Mouse (Mus musculus) central nervous system, embryonic 18 days (tissue): ENCODE measurements around the gene Git1. TPM values are rescaled to one million over a fixed set of nuclear protein-coding genes. Genes with fewer than 3 reads are reported as not detected.

Experiments
- polyA plus RNA-seq: library from polyadenylated mRNA; depleted of rRNA; stranded (reverse); fragments of >200 nt; gene quantifications from 2 replicates; pipeline ENCODE4 v1.2.3, GENCODE M21; 2012; rRNA removed

Git1 gene
- 66.7 and 73.4 TPM in 2 replicates for polyA plus RNA-seq

GRCm38 (mm10) chr11:77493512-77494343 lies at the start of gene Git1:
Git1 (plus strand) TSS chr11:77493562.

DNA sequence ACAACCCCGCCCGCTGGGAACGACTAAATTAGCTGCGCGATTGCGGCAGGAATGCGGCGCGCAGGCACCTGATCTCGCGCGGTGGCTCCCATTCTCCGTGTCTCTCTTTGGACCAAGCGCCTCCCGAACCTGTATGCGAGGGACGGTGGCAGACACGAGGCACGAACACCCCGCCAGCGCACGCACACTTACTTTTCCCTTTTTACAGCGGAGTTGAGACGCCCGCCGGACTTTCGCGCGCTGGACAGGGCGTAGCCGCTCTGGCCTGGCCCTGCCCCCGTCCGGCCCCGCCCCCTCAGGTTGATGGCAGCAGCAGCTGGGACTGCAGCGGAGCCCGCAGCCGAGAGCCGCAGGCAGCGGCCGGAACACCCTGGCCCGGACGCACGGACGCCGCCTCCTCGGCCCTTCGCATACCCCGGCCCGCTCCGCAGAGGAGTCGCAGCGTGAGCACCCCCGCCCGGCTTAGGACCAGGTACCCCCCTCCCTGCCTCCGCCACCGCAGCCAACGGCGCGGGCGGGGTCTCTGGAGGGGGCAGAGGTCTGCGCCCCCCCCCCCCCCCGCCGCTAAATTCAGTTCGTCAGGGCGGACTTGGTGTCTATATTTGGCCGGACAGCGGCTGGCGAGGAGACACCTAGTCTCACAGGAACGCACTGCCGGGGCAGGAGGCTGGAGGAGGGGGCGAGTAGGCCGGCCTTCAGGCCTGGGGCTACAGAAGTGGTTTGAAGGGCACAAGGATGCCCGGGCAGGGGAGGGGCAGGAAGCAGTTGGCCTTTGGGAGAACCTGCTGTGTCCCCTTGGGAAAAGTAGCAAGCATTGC lies 30.9 kb upstream of the Git1 start, which contains the start of gene Coro6:
Gene Coro6, plus strand, starts transcription at position 129 of the 818 bp plus-strand sequence.

DNA sequence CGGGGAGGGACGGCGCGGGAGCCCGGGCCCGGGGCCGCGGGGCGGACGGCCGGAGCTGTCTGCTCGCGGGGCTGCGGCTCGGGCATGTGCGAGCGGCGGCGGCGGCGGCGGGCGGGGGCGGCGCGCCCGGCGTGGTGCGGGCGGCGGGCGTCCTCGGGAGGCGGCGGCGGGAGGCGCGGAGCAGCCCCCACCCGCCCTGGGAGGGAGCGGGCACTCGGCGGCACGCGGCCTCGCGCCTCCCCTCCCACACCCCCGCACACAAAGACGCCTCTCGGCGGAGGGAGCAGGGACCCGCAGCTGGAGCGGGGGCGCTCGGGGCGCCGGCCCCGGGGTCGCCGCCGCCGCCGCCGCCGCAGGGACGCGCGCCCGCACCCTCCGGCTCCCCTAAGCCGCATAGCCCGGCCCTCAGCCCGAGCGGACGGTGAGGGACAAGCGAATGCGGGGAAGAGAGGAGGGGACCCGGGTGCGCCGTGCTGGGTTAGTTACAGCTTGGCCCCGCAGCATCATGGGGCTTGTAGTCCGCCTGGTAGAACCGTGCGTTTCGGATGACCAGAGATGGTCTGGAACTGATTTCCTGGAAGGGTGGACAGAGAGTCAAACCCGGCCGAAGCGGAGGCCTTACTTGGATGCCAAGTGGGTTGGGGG lies 3.6 kb upstream of the Git1 start, which contains the start of gene Ankrd13b:
Gene Ankrd13b, minus strand, starts transcription at position 88 of the 645 bp plus-strand sequence.

DNA sequence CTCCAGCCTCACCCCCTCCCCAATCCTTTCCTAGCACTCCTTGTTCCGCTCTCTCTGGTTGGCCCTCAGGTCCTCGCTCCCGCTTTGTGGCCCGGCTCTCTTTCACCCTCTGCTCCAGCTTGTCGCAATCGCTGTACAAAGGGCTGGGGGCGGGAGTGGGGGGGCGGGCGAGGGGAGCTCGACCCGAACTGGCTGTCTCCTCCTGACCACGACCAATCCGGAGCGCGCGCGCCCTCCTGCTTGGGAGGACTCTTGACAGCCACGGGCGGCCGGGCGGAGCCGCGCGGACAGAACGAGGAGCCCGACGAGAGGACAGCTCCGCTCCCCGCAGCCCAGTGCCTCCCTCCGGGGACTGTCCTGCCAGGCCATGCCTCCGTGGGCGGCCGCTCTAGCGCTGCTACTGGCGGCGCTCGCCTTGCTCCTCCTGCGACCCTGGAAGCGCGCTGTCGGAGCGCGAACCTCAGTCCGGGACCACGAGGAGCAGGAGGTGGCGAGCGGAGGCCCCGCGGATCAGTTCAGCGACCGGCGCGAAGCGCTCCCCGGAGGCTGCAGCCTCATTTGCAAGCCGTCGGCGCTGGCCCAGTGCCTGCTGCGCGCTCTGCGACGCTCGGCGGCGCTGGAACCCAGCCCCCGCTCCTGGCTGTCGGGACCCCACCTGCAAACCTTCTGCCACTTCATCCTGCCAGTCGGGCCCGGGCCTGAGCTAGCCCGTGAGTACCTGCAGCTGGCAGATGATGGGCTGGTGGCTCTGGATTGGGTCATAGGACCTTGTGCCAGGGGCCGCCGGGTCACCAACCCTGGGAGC lies 21.7 kb downstream of the Git1 start, which contains the start of gene Abhd15:
Gene Abhd15, plus strand, starts transcription at position 290 of the 805 bp plus-strand sequence.

DNA sequence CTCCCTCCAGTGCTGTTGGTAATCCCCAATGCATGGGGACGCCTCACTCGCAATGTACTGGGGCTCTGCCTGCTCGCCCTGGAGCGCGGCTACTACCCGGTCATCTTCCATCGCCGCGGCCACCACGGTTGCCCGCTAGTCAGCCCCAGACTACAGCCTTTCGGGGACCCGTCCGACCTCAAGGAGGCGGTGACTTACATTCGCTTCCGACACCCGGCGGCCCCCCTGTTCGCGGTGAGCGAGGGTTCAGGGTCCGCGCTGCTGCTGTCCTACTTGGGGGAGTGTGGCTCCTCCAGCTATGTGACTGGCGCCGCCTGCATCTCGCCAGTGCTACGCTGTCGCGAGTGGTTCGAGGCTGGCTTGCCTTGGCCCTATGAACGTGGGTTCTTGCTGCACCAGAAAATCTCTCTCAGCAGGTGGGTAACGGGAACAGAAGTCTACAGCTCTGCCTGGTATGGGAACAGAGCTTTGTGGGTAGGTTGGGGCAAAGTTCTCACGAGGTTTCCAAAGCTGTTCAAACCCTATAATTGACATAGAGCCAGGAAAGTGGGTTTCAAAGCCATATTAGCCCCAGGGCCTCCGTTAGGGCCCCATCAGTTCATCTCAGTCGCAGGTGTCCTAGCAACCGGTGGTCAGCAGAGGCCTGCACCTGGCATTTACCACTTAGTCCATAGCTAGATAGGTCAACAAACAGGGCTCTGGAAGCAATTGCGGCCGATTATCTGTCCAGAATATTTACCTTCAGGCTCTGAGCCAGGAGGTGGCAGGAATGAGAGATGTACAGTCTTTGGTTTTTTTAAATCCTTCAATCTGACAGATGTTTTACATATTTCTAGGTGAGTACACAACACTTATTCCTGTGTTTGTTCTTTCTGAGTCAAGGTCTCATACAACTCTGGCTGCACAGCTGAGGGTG lies 22.5 kb downstream of the Git1 start, which contains the start of gene Trp53i13:
Gene Trp53i13, minus strand, starts transcription at position 344 of the 916 bp plus-strand sequence.

GRCm38 (mm10) chr11:77519043-77519442 lies 25.7 kb downstream of the Git1 start, which contains the start of gene Gm10392:
Gm10392 (minus strand) TSS chr11:77519198.

Other genes starting within 250 kb of the Git1 start
- gene Coro6, start 31.2 kb upstream of the Git1 start, polyA plus RNA-seq = 3.7 and 6.0 TPM in 2 replicates
- gene Ankrd13b, start 3.9 kb upstream of the Git1 start, polyA plus RNA-seq = 240 and 272 TPM in 2 replicates
- 0.39 and 0.51 TPM in 2 replicates for gene Abhd15, start 21.6 kb downstream of the Git1 start, polyA plus RNA-seq
- gene Trp53i13, start 22.4 kb downstream of the Git1 start, polyA plus RNA-seq = 7.4 and 8.6 TPM in 2 replicates
- gene Gm10392, start 25.6 kb downstream of the Git1 start, polyA plus RNA-seq = not detected in 2 replicates
- gene Taok1, start 114.3 kb downstream of the Git1 start, polyA plus RNA-seq = 25.6 and 27.0 TPM in 2 replicates
- gene Nufip2, start 192.6 kb downstream of the Git1 start, polyA plus RNA-seq = 14.4 and 15.0 TPM in 2 replicates
- gene Cryba1, start 231.7 kb downstream of the Git1 start, polyA plus RNA-seq = 0.11 and 0.28 TPM in 2 replicates